Mouse (Mus musculus) G1E (cell line): ENCODE measurements around the gene Tbrg4. TPM values are rescaled to one million over a fixed set of nuclear protein-coding genes. Genes with fewer than 3 reads are reported as not detected.
A peak's percentile ranks its signal among the peaks of the same experiment; 100 is the strongest.

Experiments used
- ATAC-seq: 2 replicates; pipeline ENCODE4 v1.8.0; 2016; ENCODE audit warnings: mild to moderate bottlenecking; ENCODE audit not compliant: insufficient number of reproducible peaks, poor library complexity, low FRiP score, severe bottlenecking; ENCODE audit errors: extremely low read depth
- DNase-seq: peaks from one replicate; pipeline ENCODE4 v3.0.0; 2012; ENCODE audit warnings: low spot score
- H3K27me3 ChIP-seq: 2 replicates; pipeline ENCODE4 v1.6.1; 2012; ENCODE audit warnings: mild to moderate bottlenecking, low read length, inconsistent platforms; ENCODE audit not compliant: insufficient read depth
- H3K36me3 ChIP-seq: replicated peaks from 2 replicates; pipeline ENCODE3; 2012; ENCODE audit warnings: mild to moderate bottlenecking, inconsistent platforms
- H3K4me1 ChIP-seq: 2 replicates; pipeline ENCODE4 v1.6.1; 2012; ENCODE audit warnings: low read depth, low read length, inconsistent platforms, mixed read lengths; ENCODE audit not compliant: insufficient read depth
- H3K4me3 ChIP-seq: 2 replicates; pipeline ENCODE4 v1.5.1; 2012; ENCODE audit warnings: low read depth, mild to moderate bottlenecking, inconsistent platforms, low read length, moderate library complexity, mixed read lengths
- H3K9me3 ChIP-seq: replicated peaks from 2 replicates; pipeline ENCODE4 v1.6.1; 2012; ENCODE audit warnings: inconsistent platforms
- CTCF ChIP-seq: IDR thresholded peaks from 2 replicates; pipeline ENCODE4 v1.5.1; 2012; ENCODE audit warnings: low read depth, low read length, inconsistent platforms, mixed read lengths
- GATA1 ChIP-seq: IDR thresholded peaks from 2 replicates; pipeline ENCODE4 v1.6.1; 2012; ENCODE audit warnings: borderline replicate concordance, low read length, inconsistent platforms, mixed read lengths
- GATA2 ChIP-seq: IDR thresholded peaks from 2 replicates; pipeline ENCODE4 v1.6.1; 2012; ENCODE audit warnings: low read depth, low read length, inconsistent platforms, borderline replicate concordance
- POLR2AphosphoS5 ChIP-seq: IDR thresholded peaks from 2 replicates; pipeline ENCODE4 v1.6.1; 2012; ENCODE audit warnings: low read depth, low read length, inconsistent platforms; ENCODE audit not compliant: insufficient replicate concordance
- TAL1 ChIP-seq: conservative IDR thresholded peaks from 2 replicates; pipeline ENCODE4 v1.6.1; 2012; ENCODE audit warnings: low read depth, low read length, inconsistent platforms, mixed read lengths
- polyA plus RNA-seq: library from polyadenylated mRNA; stranded (reverse); fragments of >175 nt; gene quantifications from 2 replicates; pipeline ENCODE4 v1.2.3, GENCODE M21; 2012
- total RNA-seq, 2 experiments: library from RNA; stranded (forward) in 1 of 2; stranded (reverse) in 1 of 2; fragments of 200-1000 nt in 1 of 2; fragments of >200 nt in 1 of 2; fragmentation: Nextera tagmentation in 1 of 2; gene quantifications; 2 replicates each; pipeline ENCODE4 v1.2.3; 2014 to 2017

Gene Tbrg4
- total and polyA plus RNA-seq, 3 experiments = 30.0 to 218 (median 71.1) TPM

DNA sequence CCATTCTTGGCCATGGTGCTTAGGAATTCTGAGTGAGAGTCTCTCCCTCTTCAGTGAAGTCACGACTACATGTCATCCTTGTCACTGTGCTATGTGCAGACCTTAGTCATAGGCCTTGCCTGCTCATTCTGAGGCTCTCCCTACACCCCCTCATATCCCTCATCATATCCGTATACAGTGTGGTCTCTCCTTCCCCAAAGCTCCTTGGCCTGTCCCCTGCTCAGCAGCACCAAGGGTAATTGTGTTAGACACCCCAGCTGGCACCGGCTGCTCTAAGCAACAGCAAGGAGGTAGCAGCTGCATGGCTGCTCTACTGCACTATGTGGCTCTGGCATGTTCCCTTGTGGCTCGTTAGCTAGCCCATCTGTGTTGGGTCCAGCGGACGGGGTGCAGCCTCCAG, 18.7 kb upstream of the Tbrg4 start:
- TF ChIP-seq GATA2 = no peak
- TF ChIP-seq GATA1 = no peak
- no peak for TF ChIP-seq CTCF
- TF ChIP-seq TAL1 = no peak
- no peaks in the 10 kb centered on the region for H3K36me3 ChIP-seq
- H3K4me1 ChIP-seq = no peaks in the 10 kb centered on the region
- DNase-seq (no peak), ATAC-seq (no peak)
- no peak overlapping the region for H3K4me3 ChIP-seq
- H3K27me3 ChIP-seq = peaks cover 19% of the 10 kb centered on the region
- H3K9me3 ChIP-seq = no peaks in the 10 kb centered on the region

DNA sequence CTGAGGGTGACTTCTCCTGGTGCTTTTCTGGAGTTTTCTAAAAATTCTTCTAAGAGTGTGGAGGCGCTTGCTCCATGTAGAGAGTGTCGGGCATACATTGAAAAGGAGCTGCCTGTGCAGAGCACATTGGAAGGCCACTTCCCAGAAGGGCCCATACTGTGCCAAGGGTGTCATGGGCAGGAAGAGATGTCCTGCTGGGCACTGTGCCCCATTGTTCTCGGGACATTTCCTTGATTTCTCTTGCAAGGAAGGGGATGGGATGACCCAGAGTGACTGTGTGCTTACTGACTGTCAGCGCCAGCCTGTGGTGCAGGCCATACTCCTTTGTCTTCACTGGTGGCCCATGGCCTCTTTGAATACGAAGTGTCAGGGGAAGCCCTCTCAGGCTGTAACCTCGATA, 13.2 kb upstream of the Tbrg4 start:
- Histone ChIP-seq H3K4me3 (no peak overlapping the region), H3K9me3 (no peaks in the 10 kb centered on the region), H3K27me3 (peaks cover 27% of the 10 kb centered on the region), H3K36me3 (no peaks in the 10 kb centered on the region), H3K4me1 (no peaks in the 10 kb centered on the region)
- TF ChIP-seq TAL1 (no peak), GATA1 (no peak), CTCF (no peak), GATA2 (no peak), POLR2AphosphoS5 (no peak)
- no peak for ATAC-seq
- no peak for DNase-seq

DNA sequence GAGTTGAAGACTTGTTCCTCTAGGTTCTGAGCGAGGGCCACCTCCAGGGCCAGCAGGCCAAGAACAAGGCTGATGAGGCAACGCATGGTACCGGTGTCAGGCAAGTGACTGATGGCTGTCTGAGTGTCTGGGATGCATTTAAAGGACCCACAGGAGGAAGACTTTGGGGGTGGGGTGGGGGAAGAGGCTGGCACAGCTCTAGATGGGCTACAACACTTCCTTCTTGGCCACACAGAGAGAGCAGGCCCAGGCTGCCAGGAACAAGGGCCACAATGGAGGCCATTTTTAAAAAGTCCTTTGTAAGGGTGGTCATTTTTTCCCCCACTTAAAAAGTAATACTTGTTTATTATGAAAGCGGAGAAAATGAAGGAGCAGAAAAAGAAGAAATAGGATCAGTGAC, 12.7 kb upstream of the Tbrg4 start, which contains the start of gene Wap:
TSS of gene Wap (minus strand) at position 101 of the 400 bp plus-strand sequence.
- TF ChIP-seq GATA2 (no peak), GATA1 (no peak), CTCF (no peak), TAL1 (no peak), POLR2AphosphoS5 (no peak)
- Histone ChIP-seq H3K27me3 (peaks cover 22% of the 10 kb centered on the region), H3K9me3 (no peaks in the 10 kb centered on the region), H3K4me3 (no peak within 1 kb of the TSS), H3K4me1 (no peaks in the 10 kb centered on the region), H3K36me3 (no peaks in the 10 kb centered on the region)
- DNase-seq (no peak), ATAC-seq (no peak)

DNA sequence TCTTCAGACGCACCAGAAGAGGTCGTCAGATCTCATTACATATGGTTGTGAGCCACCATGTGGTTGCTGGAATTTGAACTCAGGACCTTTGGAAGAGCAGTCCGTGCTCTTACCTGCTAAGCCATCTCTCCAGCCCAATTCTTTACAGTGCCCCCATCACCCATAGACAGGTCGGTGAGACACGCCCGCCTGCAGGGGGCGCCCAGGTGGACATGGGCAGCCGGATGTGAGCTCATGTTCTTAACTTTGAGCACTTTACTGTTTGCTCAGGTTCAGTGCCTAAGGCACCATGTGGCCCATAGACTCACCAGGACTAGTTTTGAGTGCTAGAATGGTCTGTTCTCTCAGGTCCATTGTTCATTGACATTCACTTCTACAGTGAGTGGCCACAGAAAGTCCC, 10.3 kb upstream of the Tbrg4 start:
- ATAC-seq = no peak
- peaks cover 3% of the 10 kb centered on the region; the same call in 1 of the 2 replicates for H3K9me3 ChIP-seq

DNA sequence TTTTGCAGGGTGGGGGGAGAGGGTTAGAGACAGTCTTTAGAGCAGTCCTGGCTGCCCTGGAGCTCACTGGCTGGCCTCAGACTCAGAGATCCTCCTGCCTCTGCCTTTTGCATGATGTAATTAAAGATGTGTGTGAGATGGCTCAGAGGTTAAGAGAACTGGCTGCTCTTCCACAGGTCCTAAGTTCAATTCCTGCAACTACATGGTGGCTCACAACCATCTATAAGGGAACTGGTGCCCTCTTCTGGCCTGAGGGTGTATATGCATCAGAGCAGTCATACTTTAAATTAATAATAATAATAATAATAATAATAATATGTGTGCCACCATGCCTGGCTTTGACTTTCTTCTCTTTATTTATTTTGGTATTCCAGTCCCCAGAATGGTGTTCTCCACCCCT, 3.8 kb upstream of the Tbrg4 start:
- no peak for DNase-seq
- Histone ChIP-seq H3K27me3 (peaks cover 4% of the 10 kb centered on the region), H3K9me3 (peaks cover 3% of the 10 kb centered on the region; the same call in 1 of the 2 replicates), H3K36me3 (peaks cover 8% of the 10 kb centered on the region), H3K4me1 (peaks cover 31% of the 10 kb centered on the region), H3K4me3 (no peak overlapping the region)
- no peak for ATAC-seq
- TF ChIP-seq TAL1 (no peak), CTCF (0 out of 2 replicates have a peak, but pooled peaks have one; percentile 7)

More for the DNA sequence above, 10.3 kb upstream of the Tbrg4 start:
- TF ChIP-seq POLR2AphosphoS5 = no peak
- no peak for TF ChIP-seq GATA1
- no peak for TF ChIP-seq CTCF
- Histone ChIP-seq H3K4me1 (peaks cover 2% of the 10 kb centered on the region; the same call in 1 of the 2 replicates), H3K36me3 (no peaks in the 10 kb centered on the region), H3K27me3 (peaks cover 22% of the 10 kb centered on the region), H3K4me3 (no peak overlapping the region)
- DNase-seq = no peak

DNA sequence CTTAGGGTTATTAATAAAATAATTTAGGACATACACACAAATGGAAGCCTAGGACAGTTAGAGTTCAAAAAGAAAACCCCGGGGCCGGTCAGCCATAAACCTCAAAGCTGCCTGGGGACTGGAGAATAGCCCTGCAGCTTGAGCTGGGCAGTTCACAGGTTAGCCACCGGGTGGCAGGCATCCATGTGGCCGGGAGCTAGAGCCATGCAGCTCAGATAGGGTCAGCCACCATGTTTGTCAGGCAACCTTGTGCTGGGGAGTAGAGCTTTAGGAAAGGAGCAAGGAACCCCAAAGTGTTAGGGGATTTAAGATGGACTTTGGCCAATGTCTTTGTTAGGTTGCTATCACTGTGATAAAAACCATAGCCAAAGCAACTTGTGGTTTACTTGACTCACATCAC, 2.7 kb upstream of the Tbrg4 start:
- H3K4me3 ChIP-seq = no peak overlapping the region
- peaks cover 3% of the 10 kb centered on the region; the same call in 1 of the 2 replicates for H3K9me3 ChIP-seq
- H3K27me3 ChIP-seq = no peaks in the 10 kb centered on the region
- DNase-seq (no peak), ATAC-seq (no peak)
- peaks cover 19% of the 10 kb centered on the region for H3K36me3 ChIP-seq
- TF ChIP-seq GATA2 = no peak
- peak; percentile 33; the same call in 1 of the 2 replicates for TF ChIP-seq CTCF
- peaks cover 38% of the 10 kb centered on the region for H3K4me1 ChIP-seq

DNA sequence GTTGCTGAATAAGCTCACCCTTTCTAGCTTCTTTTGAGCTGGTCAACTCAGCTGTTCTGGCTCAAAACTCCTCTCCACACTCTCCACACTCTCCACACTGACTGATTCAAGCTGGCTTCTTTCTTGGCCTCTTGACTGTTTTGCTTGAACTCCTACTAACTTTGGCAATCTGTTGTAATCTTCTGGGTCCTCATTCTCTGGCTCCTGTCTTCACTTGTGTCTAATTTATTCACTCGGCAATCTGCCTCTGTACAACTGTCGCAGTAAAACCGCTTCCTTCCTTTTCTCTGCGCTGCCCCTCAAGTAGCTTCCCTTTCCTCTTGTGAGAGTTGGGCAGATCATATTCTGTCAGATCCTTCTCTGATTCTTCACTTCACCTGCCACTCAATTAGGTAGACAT, 1.9 kb upstream of the Tbrg4 start:
- Histone ChIP-seq H3K4me1 (peaks cover 46% of the 10 kb centered on the region), H3K9me3 (peaks cover 3% of the 10 kb centered on the region; the same call in 1 of the 2 replicates), H3K27me3 (no peaks in the 10 kb centered on the region), H3K36me3 (peaks cover 28% of the 10 kb centered on the region), H3K4me3 (no peak overlapping the region)
- DNase-seq (no peak), ATAC-seq (no peak)
- TF ChIP-seq POLR2AphosphoS5 (no peak), TAL1 (no peak), CTCF (no peak)
